Mouse (Mus musculus) left cerebral cortex, postnatal 36 days (tissue): Measurements from ENCODE around the gene Copb1. TPM values are rescaled to one million over a fixed set of nuclear protein-coding genes. Genes with fewer than 3 reads are reported as not detected.

ENCODE experiments used
- DNase-seq, 2 experiments: peaks; one replicate each; pipeline ENCODE4 v3.0.0; 2021 to 2022; ENCODE audit warnings: low spot score in 2 of 2, mixed read lengths in 1 of 2
- intact Hi-C: fragments of 180-260 bp; cut with DNase I; formaldehyde crosslinking; loops from one replicate; pipeline ENCODE4 v1.15.1; 2025
- total RNA-seq, 2 experiments: library from RNA; stranded (reverse); gene quantifications; 2 replicates each; pipeline ENCODE4 v1.2.3; 2021

The Copb1 gene
- total RNA-seq, 2 experiments from 2014 or later = 52.5 to 62.7 TPM

DNA sequence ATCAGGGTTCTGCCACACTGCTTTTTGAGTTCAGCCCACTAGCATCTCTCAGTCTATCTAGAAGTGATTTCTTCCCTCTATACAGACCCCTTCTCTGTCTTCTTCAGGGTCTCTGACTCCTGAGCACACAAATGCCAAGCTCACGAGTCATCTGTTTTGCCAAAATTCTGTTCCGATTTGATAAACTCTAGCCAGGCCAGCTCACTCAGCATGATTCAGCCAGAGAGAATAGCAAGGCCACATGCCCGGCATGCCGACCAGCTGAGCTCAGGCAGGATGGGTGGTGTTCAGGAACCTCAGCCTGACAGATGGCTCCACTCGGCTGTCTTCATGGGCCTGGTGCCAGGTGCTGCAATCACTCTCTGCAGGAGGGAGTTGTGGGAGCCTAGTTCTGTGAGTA, 73.1 kb downstream of the Copb1 start:
- peak; percentile 86 to 88 for DNase-seq
- intact Hi-C loops = loop anchor here (5.0 kb wide), 1 partner anchor 44 kb away; no protein-coding TSS in a partner anchor

DNA sequence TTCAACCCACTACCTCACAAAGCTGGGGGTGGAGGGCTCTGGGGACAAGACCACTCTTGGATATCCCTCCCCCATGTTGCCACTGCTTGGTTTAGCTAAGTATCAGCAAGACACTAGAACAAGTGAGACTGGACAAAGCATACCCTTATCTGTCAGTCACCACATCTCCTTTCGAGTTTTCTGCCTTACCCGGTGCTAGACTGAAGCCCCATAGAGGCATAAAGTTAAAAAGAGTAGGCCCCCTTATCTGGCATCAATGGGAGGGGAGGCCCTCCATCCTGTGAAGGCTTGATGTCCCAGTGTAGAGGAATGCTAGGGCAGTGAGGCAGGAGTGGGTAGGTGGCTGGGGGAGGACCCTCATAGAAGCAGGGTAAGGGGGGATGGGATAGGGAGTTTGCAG, 77.9 kb downstream of the Copb1 start:
- DNase-seq = no peak
- intact Hi-C loops = no loop called here

DNA sequence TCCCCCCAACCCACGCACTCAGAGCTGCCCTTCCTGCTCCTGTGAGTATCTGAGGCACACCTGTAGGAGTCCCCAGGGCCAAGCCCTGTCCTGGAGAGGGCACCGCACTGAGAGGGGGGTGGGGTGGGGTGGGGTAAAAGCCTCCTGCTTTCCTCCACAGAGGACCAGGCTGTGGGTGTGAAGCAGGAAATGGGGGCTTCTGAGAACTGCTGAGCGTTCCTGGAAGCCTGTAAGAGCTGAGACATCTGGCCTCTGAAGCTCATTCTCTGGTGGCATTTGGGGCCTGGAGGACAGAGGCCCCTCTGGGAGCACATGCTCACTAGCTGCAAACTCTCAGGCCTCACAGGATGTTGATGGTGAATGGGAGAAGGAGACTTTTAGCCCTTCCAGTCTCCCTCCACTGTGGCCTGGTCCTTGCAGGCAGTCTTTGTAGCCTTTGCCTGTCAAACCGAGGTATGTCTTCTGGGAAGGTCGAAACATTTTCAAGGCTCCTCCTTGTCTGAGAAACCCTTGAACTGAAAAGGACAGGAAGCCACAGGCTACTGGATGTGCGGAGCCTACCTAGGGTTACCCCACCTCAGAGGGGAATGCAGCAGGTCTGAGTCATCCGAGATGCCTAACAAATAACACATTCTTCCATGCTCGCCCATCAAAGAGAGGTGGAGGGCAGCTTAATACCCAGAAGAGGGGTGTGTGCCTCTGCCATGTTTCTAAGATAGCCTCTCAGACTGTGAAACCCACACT, 83.0 kb downstream of the Copb1 start:
- intact Hi-C loops = no loop called here
- DNase-seq = no peak

DNA sequence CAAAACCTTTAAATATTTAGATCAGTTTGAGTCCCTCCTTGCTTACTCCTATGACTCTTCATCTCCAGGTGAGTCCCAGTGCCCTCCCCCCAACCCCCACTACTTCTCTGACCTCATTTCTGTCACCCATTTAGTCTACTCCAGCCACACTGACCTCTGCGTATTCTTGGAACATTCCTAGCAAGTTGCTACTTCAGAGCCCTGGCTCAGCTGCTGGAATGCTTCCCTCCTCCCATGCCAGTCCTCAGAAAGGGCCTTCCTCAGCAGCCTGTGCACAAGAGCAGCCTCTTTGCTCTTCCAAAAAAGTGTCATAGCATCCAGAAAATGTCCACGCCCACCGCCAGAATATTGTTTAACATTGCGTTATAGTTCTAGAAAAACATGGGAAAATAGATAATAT, 84.5 kb downstream of the Copb1 start:
- intact Hi-C loops = no loop called here
- no peak for DNase-seq

DNA sequence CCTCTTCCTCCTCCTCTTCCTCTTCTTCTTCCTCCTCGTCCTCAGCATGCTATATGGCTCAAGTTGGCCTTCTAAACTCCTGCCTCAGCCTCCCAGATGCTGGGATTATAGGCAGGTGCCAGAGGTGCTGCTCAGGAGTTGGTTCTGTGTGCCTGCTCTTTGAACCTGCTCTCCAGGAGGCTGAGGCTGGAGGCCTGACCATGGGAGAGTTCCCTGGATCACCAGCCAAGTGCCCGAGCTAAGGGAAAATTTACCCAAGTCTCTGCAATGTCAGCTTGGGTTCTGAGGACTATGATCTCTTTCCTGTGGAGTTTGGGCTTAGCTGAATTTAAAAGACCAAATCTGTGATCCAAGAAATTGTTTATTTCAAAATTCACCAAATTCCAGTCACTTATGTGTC, 85.1 kb downstream of the Copb1 start:
- intact Hi-C loops = no loop called here
- no peak for DNase-seq

Other genes with a start within 250 kb of the Copb1 start
- gene Rras2, start 136.9 kb downstream of the Copb1 start, total RNA-seq = 10 to 100 TPM; 19.5 to 20.6 TPM
- gene Psma1, start 21.4 kb upstream of the Copb1 start, total RNA-seq = 100 to 1,000 TPM; 103 to 108 TPM
- 1 to 10 TPM; 6.8 to 9.1 TPM for gene Pde3b, start 160.6 kb upstream of the Copb1 start, total RNA-seq